Mouse (Mus musculus) spleen, embryonic (tissue): ENCODE data around the gene Fgf11.

Source experiments
- CTCF ChIA-PET: fragments of 350-600 bp; sonication (Branson Sonifier 250); formaldehyde crosslinking; loops from one replicate; lab custom pipeline; 2022; lab: Charles Lee

The Fgf11 gene

GRCm38 (mm10) chr11:69801379-69801977, at the start of gene Fgf11:
TSS of gene Fgf11 (minus strand) at chr11:69801857.
- CTCF ChIA-PET = interaction anchor here (1.2 kb wide), 1 partner anchor 27 kb away, joined by 3 read pairs; no protein-coding TSS in a partner anchor

GRCm38 (mm10) chr11:69850754-69851153, 49.1 kb upstream of the Fgf11 start:
- CTCF ChIA-PET = interaction anchor here (0.5 kb wide), 1 partner anchor 81 kb away, joined by 3 read pairs; no protein-coding TSS in a partner anchor

- CTCF ChIA-PET = no interaction called here
Measured at GRCm38 (mm10) chr11:69849884-69850283, 48.2 kb upstream of the Fgf11 start.

GRCm38 (mm10) chr11:69849128-69849527, 47.5 kb upstream of the Fgf11 start:
- CTCF ChIA-PET = no interaction called here

- CTCF ChIA-PET = no interaction called here
Measured at GRCm38 (mm10) chr11:69848021-69848420, 46.4 kb upstream of the Fgf11 start.

GRCm38 (mm10) chr11:69846738-69847688, 45.4 kb upstream of the Fgf11 start:
- CTCF ChIA-PET = no interaction called here

- CTCF ChIA-PET = no interaction called here
Measured at GRCm38 (mm10) chr11:69846198-69846680, 44.6 kb upstream of the Fgf11 start, which contains the start of gene Plscr3. TSS of gene Plscr3 (plus strand) at chr11:69846376.

GRCm38 (mm10) chr11:69838714-69839104, 37.1 kb upstream of the Fgf11 start:
- CTCF ChIA-PET = no interaction called here

- CTCF ChIA-PET = interaction anchor here (0.7 kb wide), 1 partner anchor 34 kb away, joined by 3 read pairs; no protein-coding TSS in a partner anchor
Measured at GRCm38 (mm10) chr11:69837952-69838713, 36.5 kb upstream of the Fgf11 start, which contains the start of gene Tmem256. TSS of gene Tmem256 (plus strand) at chr11:69838514.

- CTCF ChIA-PET = interaction anchor here (0.7 kb wide), 1 partner anchor 34 kb away, joined by 3 read pairs; no protein-coding TSS in a partner anchor
Measured at GRCm38 (mm10) chr11:69837604-69837951, 35.9 kb upstream of the Fgf11 start, which contains the start of gene Nlgn2. TSS of gene Nlgn2 (minus strand) at chr11:69837784.

- CTCF ChIA-PET = interaction anchor here (0.8 kb wide), 1 partner anchor 154 kb away, joined by 3 read pairs; no protein-coding TSS in a partner anchor
Measured at GRCm38 (mm10) chr11:69836703-69837576, 35.3 kb upstream of the Fgf11 start.

- CTCF ChIA-PET = no interaction called here
Measured at GRCm38 (mm10) chr11:69835966-69836335, 34.3 kb upstream of the Fgf11 start.

GRCm38 (mm10) chr11:69835326-69835965, 33.8 kb upstream of the Fgf11 start:
- CTCF ChIA-PET = no interaction called here

GRCm38 (mm10) chr11:69834001-69834549, 32.4 kb upstream of the Fgf11 start:
- CTCF ChIA-PET = no interaction called here

- CTCF ChIA-PET = no interaction called here
Measured at GRCm38 (mm10) chr11:69833554-69833953, 31.9 kb upstream of the Fgf11 start.

GRCm38 (mm10) chr11:69828832-69829231, 27.2 kb upstream of the Fgf11 start:
- CTCF ChIA-PET = no interaction called here

- CTCF ChIA-PET = interaction anchor here (0.6 kb wide), 1 partner anchor 127 kb away, joined by 15 read pairs; no protein-coding TSS in a partner anchor
Measured at GRCm38 (mm10) chr11:69823456-69823855, 21.8 kb upstream of the Fgf11 start.

- CTCF ChIA-PET = interaction anchor here (0.6 kb wide), 1 partner anchor 58 kb away, joined by 3 read pairs; no protein-coding TSS in a partner anchor
Measured at GRCm38 (mm10) chr11:69822080-69822479, 20.4 kb upstream of the Fgf11 start, which contains the start of gene Spem1. TSS of gene Spem1 (minus strand) at chr11:69822180.

GRCm38 (mm10) chr11:69818871-69819270, 17.2 kb upstream of the Fgf11 start:
- CTCF ChIA-PET = no interaction called here
